Mouse (Mus musculus) c-Kit-negative CD71-positive TER-119-positive erythroid progenitor cells, embryonic 14.5 days (primary cell): Measurements from ENCODE around the gene Rsad1.

Source experiments
- DNase-seq: peaks from one replicate; pipeline ENCODE4 v3.0.0-alpha.2; 2013; ENCODE audit warnings: low read depth, low spot score

Rsad1 gene

DNA sequence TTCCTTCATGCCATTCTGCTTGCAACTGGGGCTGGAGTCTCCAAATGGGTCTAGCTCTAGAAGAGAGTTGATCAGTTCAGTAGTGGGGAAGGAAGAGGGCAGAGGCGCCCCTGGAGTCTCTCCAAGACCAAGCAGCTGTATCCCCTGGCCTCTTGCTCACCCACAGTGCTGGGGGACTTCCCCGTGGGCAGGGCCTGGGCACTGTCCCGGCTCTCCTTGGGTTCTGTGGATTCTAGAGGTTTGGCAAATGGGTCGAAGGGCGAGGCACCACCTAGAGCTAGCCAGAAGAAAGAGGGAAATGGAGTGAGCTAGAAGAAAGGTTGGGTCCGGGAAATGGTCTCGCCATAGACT is 57.3 kb downstream of the Rsad1 start:
- DNase-seq, result no peak

DNA sequence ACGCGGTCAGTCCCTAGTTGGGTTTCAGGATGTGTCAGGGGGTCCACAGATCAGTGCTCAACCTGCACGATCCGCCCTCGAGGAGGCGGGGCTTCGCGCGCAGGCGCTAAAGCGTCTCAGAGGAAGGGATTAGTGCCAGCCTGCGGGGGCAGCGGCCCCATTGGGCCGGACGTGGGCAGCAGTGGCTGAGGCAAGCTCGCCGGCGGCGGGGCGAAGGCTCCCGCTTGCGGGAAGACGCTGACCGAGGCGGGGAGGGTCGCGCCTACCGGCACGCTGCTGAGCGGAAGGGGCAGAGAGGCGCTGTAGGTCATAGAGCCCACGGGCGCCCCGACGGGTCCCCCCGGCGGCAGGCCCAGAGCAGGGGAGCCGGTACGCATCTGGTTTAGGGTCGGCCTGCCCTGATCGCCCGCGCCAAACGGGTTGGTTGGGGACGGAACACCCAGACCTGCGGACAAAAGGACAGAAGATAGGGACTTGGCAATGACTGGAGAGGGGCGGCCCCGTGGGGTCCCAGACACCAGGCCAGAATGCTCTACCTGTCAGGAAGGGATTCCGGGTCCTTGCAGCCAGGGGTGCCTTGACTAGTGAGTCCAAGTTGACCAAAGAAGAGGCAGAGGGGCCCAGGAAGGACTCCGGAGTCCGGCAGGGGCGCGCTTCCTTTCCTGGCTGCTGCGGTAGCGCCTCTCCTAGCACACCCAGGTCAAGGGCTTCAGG is 57.9 kb downstream of the Rsad1 start:
- no peak for DNase-seq
